Mouse (Mus musculus): ENCODE measurements around the gene Tbx5. TPM values are rescaled to one million over a fixed set of nuclear protein-coding genes. Genes with fewer than 3 reads are reported as not detected.
A peak's percentile ranks its signal among the peaks of the same experiment; 100 is the strongest.

Tbx5 gene
- polyA plus RNA-seq, 1 experiment from 2014 or later = not detected

DNA sequence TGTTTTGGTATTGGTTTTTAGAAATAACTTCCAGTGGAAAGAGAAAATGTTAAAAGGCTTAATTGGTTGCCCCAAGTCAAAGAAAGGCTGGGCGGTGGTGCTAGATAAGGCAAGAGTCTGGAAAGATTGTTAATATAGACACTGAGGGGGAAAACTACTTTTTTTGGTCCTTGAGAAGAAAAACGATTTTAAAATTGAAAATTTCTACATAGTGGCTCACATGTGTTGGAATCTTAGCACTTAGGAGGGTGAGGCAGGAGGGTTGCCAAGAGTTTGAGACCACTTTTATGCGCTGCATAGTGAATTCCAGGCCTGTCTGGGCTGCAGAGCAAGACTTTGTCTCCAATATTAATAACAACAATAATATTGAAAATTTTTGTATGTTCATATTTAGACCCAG lies 5.4 kb downstream of the Tbx5 start:
- no peaks in the 10 kb centered on the region for H3K9me3 ChIP-seq (ENCODE audit: control insufficient read depth, low read length)
- no peak overlapping the region for H3K9ac ChIP-seq (ENCODE audit: low read length)
- 15% methylated on average over 3 of the region's 3 CpGs for WGBS
- peaks cover 99% of the 10 kb centered on the region for H3K27me3 ChIP-seq (replicated peaks; ENCODE audit: control insufficient read depth, insufficient read depth, low read length)
- ATAC-seq (replicated peaks; ENCODE audit: low FRiP score, low TSS enrichment, low read depth) (no peak), DNase-seq (ENCODE audit: low spot score) (no peak)
- H3K36me3 ChIP-seq (ENCODE audit: control insufficient read depth, insufficient read depth, low read length) = no peaks in the 10 kb centered on the region
- H3K4me3 ChIP-seq (ENCODE audit: low read depth, low read length) = no peak overlapping the region
- H3K4me2 ChIP-seq (ENCODE audit: low read length) = no peak overlapping the region
- no peak overlapping the region for H3K27ac ChIP-seq (ENCODE audit: low read depth)
- peaks cover 6% of the 10 kb centered on the region; the same call in 1 of the 2 replicates for H3K4me1 ChIP-seq (replicated peaks; ENCODE audit: control insufficient read depth, insufficient read depth, low read length)

DNA sequence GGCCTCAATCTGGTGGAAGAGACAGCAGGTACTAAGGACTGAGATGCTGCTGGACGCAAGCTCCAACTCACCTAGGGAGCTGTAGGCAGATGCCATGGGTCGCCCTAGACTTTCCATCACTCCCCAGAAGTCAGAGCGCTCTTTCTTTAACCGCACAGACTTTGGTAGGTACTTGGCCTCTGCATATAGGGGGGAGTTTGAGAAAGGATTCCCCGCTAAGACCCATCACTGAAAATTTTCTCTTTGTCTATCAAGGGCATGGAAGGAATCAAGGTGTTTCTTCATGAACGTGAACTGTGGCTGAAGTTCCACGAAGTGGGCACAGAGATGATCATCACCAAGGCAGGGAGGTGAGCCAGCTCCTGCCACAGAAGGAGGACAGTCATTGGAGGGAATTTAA lies 6.0 kb downstream of the Tbx5 start:
- H3K9ac ChIP-seq (ENCODE audit: low read length) = no peak overlapping the region
- no peaks in the 10 kb centered on the region for H3K9me3 ChIP-seq (ENCODE audit: control insufficient read depth, low read length)
- no peak overlapping the region for H3K4me2 ChIP-seq (ENCODE audit: low read length)
- no peak overlapping the region for H3K4me3 ChIP-seq (ENCODE audit: low read depth, low read length)
- no peak overlapping the region for H3K27ac ChIP-seq (ENCODE audit: low read depth)
- H3K36me3 ChIP-seq (ENCODE audit: control insufficient read depth, insufficient read depth, low read length) = no peaks in the 10 kb centered on the region
- DNase-seq (ENCODE audit: low spot score) (no peak), ATAC-seq (replicated peaks; ENCODE audit: low FRiP score, low TSS enrichment, low read depth) (no peak)
- peaks cover 6% of the 10 kb centered on the region; the same call in 1 of the 2 replicates for H3K4me1 ChIP-seq (replicated peaks; ENCODE audit: control insufficient read depth, insufficient read depth, low read length)
- 5% methylated on average over 7 of the region's 7 CpGs for WGBS
- peaks cover 99% of the 10 kb centered on the region for H3K27me3 ChIP-seq (replicated peaks; ENCODE audit: control insufficient read depth, insufficient read depth, low read length)

DNA sequence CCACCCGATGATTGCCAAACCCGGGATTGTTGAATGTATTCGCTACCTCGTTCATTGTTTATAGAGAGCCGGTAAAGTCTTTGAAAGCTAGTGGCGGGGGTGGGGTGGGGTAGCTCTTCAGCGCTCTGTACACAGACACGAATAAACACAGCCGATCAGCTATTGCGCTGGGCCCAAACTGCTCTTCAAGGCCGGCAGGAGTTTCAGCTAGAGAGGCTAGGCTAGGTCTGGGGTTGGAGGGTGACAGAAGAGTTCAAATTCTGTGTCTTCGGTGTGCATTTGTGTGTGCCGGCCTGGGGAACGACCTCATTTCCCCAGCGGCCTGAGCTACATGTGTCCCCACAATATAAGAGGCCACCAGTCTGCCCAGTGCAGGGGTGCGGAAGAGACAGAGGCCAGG lies 6.7 kb downstream of the Tbx5 start:
- WGBS = 1% methylated on average over 16 of the region's 16 CpGs
- Histone ChIP-seq H3K9me3 (ENCODE audit: control insufficient read depth, low read length) (no peaks in the 10 kb centered on the region), H3K27ac (ENCODE audit: low read depth) (no peak overlapping the region), H3K27me3 (replicated peaks; ENCODE audit: control insufficient read depth, insufficient read depth, low read length) (peaks cover 99% of the 10 kb centered on the region), H3K4me2 (ENCODE audit: low read length) (0 out of 2 replicates have a peak overlapping the region, but pooled peaks have one; percentile 20), H3K9ac (ENCODE audit: low read length) (no peak overlapping the region), H3K36me3 (ENCODE audit: control insufficient read depth, insufficient read depth, low read length) (no peaks in the 10 kb centered on the region), H3K4me1 (replicated peaks; ENCODE audit: control insufficient read depth, insufficient read depth, low read length) (peaks cover 6% of the 10 kb centered on the region; the same call in 1 of the 2 replicates), H3K4me3 (ENCODE audit: low read depth, low read length) (no peak overlapping the region)
- no peak for DNase-seq (ENCODE audit: low spot score)
- ATAC-seq (replicated peaks; ENCODE audit: low FRiP score, low TSS enrichment, low read depth) = no peak

DNA sequence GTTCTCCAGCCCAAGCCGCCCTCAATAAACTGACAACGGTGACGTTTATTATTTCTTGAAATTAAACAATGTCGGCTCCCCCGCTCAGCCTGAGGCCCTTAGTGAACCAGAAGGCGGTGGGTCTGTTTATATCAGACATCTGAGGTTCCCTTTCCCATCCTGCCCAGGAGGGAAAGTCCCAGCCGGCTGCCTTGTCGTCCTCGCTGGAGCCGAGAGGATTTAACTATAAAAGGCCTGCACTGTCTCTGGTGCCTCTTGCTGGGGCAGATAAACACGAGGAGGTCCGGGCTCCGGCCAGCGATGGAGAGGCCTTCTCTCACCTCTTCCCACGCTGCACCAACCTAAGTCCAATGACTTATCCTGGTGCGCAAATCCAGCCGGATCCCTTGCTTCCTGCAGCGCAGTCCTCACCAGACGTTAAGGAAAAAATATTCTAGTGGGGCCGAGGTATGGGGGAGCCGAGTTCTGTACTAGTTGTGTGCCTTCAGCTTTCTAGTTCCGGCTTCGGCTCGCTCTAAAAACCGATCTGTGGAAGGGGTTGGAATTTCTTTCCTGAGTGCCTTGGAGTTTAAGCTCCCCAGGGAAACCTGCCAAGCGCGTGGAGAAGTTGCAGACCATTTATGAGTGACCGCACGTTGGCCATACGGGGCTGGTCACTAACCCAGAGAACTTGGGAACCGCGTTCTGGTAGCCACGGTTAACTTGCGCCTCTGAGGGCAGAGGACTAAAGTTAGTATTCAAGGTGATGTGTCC lies 7.3 kb downstream of the Tbx5 start:
- WGBS = 1% methylated on average over 34 of the region's 34 CpGs
- Histone ChIP-seq H3K9me3 (ENCODE audit: control insufficient read depth, low read length) (no peaks in the 10 kb centered on the region), H3K27ac (ENCODE audit: low read depth) (no peak overlapping the region), H3K4me1 (replicated peaks; ENCODE audit: control insufficient read depth, insufficient read depth, low read length) (peaks cover 6% of the 10 kb centered on the region; the same call in 1 of the 2 replicates), H3K27me3 (replicated peaks; ENCODE audit: control insufficient read depth, insufficient read depth, low read length) (peaks cover 100% of the 10 kb centered on the region), H3K36me3 (ENCODE audit: control insufficient read depth, insufficient read depth, low read length) (no peaks in the 10 kb centered on the region), H3K9ac (ENCODE audit: low read length) (no peak overlapping the region), H3K4me3 (ENCODE audit: low read depth, low read length) (no peak overlapping the region), H3K4me2 (ENCODE audit: low read length) (0 out of 2 replicates have a peak overlapping the region, but pooled peaks have one; percentile 20)
- ATAC-seq (replicated peaks; ENCODE audit: low FRiP score, low TSS enrichment, low read depth) = no peak
- DNase-seq (ENCODE audit: low spot score) = peak; percentile 72

DNA sequence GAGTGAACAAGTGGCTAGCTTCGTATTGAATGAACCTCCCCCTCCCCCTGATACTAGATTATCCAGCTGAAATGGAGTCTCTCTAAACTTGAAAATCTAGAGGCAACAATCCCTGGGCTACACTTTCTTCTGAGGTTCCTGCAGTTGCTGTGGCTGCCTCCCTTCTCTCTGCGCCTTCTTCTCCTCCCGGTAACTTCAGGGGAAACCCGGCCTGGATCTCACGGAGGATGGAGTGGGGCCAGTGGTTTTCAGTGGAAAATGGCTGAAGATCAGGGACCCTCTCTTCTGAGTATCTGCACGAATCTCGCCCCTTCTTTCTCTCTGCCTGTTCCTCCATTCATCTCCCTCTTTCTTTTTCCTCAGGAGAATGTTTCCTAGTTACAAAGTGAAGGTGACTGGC lies 7.9 kb downstream of the Tbx5 start:
- no peak for ATAC-seq (replicated peaks; ENCODE audit: low FRiP score, low TSS enrichment, low read depth)
- Histone ChIP-seq H3K9ac (ENCODE audit: low read length) (no peak overlapping the region), H3K9me3 (ENCODE audit: control insufficient read depth, low read length) (no peaks in the 10 kb centered on the region), H3K4me2 (ENCODE audit: low read length) (0 out of 2 replicates have a peak overlapping the region, but pooled peaks have one; percentile 20), H3K4me3 (ENCODE audit: low read depth, low read length) (no peak overlapping the region), H3K36me3 (ENCODE audit: control insufficient read depth, insufficient read depth, low read length) (no peaks in the 10 kb centered on the region), H3K27me3 (replicated peaks; ENCODE audit: control insufficient read depth, insufficient read depth, low read length) (peaks cover 100% of the 10 kb centered on the region), H3K27ac (ENCODE audit: low read depth) (no peak overlapping the region), H3K4me1 (replicated peaks; ENCODE audit: control insufficient read depth, insufficient read depth, low read length) (peaks cover 6% of the 10 kb centered on the region; the same call in 1 of the 2 replicates)
- 2% methylated on average over 7 of the region's 7 CpGs for WGBS
- DNase-seq (ENCODE audit: low spot score) = peak; percentile 62

DNA sequence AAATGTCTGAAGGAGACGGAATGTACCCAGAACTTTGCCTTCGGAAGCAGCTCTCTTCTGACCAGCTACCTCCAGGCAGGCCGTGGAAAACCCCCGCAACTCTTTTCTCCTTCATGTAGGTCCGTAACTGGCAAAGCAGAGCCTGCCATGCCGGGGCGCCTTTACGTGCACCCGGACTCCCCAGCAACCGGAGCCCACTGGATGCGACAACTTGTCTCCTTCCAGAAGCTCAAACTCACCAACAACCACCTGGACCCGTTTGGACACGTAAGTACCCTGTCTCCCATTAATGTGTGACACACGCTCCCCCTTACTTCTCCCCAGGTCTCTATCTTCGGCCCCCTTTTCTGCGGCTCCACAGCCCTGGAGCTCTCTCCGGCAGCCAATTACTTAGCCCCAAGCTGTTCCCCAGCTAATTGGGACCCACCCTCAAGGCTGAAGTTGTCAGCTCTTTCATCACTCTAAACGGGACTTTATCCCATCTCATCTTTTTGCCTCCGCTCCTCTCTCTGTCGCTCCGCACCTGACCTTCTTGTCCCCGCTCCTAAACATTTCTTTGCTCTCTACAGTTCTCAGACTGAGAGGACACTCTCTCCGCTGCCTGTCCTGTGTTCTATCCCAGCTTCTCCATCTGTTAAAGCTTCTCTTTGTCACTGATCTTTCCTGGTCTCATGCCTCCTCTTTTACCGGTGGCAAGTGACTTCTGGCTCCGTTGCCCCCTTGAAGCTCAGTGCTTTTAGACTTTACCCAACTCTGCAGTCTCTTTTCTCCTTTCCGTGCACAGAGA lies 9.4 kb downstream of the Tbx5 start:
- Histone ChIP-seq H3K36me3 (ENCODE audit: control insufficient read depth, insufficient read depth, low read length) (no peaks in the 10 kb centered on the region), H3K27ac (ENCODE audit: low read depth) (no peak overlapping the region), H3K9ac (ENCODE audit: low read length) (no peak overlapping the region), H3K27me3 (replicated peaks; ENCODE audit: control insufficient read depth, insufficient read depth, low read length) (peaks cover 99% of the 10 kb centered on the region), H3K4me2 (ENCODE audit: low read length) (no peak overlapping the region), H3K4me3 (ENCODE audit: low read depth, low read length) (no peak overlapping the region), H3K4me1 (replicated peaks; ENCODE audit: control insufficient read depth, insufficient read depth, low read length) (peaks cover 6% of the 10 kb centered on the region; the same call in 1 of the 2 replicates), H3K9me3 (ENCODE audit: control insufficient read depth, low read length) (no peaks in the 10 kb centered on the region)
- no peak for ATAC-seq (replicated peaks; ENCODE audit: low FRiP score, low TSS enrichment, low read depth)
- no peak for DNase-seq (ENCODE audit: low spot score)
- WGBS = 2% methylated on average over 26 of the region's 26 CpGs

DNA sequence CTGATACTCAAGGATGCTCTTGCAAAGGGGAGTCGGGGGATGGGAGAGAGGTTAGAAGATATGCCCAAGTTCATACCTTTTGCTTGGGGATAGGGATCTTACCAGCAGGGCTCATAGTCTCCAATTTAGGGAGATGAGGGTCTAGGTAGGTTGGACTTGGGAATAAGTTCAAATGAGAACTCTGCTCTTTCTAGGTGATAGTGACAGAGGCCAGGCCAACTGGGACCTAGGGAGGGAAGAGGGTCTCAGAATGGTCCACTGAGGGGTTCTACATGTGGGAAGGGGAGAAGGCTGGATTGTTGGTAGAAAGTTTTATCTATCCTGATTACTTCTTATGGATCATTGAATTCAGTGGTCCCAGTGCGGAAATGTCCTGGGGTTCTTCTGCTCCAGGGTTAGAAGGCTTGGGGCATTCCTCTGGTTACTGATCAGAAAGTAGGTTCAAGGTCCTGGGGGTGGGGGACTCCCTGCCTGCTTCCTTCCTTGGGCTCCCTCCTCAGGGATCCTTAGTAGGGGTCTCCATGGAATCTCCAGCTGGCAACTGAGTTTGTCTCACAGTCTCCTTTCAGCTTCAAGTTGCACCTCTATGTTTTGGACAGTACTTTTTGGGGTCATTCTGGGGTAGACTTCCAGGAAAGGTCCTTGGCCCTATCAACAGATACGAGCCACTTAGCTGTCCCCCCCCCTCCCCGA lies 10.4 kb downstream of the Tbx5 start:
- ATAC-seq (replicated peaks; ENCODE audit: low FRiP score, low TSS enrichment, low read depth) = no peak
- no peaks in the 10 kb centered on the region for H3K9me3 ChIP-seq (ENCODE audit: control insufficient read depth, low read length)
- peaks cover 6% of the 10 kb centered on the region; the same call in 1 of the 2 replicates for H3K4me1 ChIP-seq (replicated peaks; ENCODE audit: control insufficient read depth, insufficient read depth, low read length)
- H3K27ac ChIP-seq (ENCODE audit: low read depth) = no peak overlapping the region
- no peak overlapping the region for H3K4me3 ChIP-seq (ENCODE audit: low read depth, low read length)
- H3K36me3 ChIP-seq (ENCODE audit: control insufficient read depth, insufficient read depth, low read length) = no peaks in the 10 kb centered on the region
- no peak for DNase-seq (ENCODE audit: low spot score)
- no peak overlapping the region for H3K4me2 ChIP-seq (ENCODE audit: low read length)
- 16% methylated on average over 4 of the region's 4 CpGs for WGBS
- peaks cover 97% of the 10 kb centered on the region for H3K27me3 ChIP-seq (replicated peaks; ENCODE audit: control insufficient read depth, insufficient read depth, low read length)
- no peak overlapping the region for H3K9ac ChIP-seq (ENCODE audit: low read length)

DNA sequence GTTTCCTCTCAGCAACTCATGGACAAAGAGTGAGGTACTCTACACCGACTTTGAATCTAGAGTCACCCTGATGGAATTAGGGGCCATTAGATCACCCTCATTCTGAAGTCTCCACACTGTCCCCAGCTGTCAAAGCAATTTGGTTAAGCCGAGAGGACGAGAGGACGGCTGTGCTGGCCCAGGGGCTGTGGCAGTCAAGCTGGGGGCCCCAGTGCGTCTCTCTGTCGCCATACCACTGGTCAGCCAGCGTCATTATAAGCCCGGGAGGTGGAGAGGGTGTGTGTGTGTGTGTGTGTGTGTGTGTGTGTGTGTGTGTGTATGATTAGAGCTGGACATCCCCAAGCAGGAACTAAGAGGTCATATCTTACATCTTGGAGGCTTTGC lies 10.9 kb downstream of the Tbx5 start:
- H3K4me1 ChIP-seq (replicated peaks; ENCODE audit: control insufficient read depth, insufficient read depth, low read length) = peaks cover 6% of the 10 kb centered on the region; the same call in 1 of the 2 replicates
- H3K4me3 ChIP-seq (ENCODE audit: low read depth, low read length) = no peak overlapping the region
- H3K9me3 ChIP-seq (ENCODE audit: control insufficient read depth, low read length) = no peaks in the 10 kb centered on the region
- H3K4me2 ChIP-seq (ENCODE audit: low read length) = no peak overlapping the region
- WGBS = 4% methylated on average over 8 of the region's 8 CpGs
- no peak for ATAC-seq (replicated peaks; ENCODE audit: low FRiP score, low TSS enrichment, low read depth)
- H3K36me3 ChIP-seq (ENCODE audit: control insufficient read depth, insufficient read depth, low read length) = no peaks in the 10 kb centered on the region
- no peak overlapping the region for H3K27ac ChIP-seq (ENCODE audit: low read depth)
- no peak overlapping the region for H3K9ac ChIP-seq (ENCODE audit: low read length)
- DNase-seq (ENCODE audit: low spot score) = no peak
- H3K27me3 ChIP-seq (replicated peaks; ENCODE audit: control insufficient read depth, insufficient read depth, low read length) = peaks cover 94% of the 10 kb centered on the region
